Mouse (Mus musculus) heart, embryonic 16.5 days (tissue): ENCODE results near the gene Marcks. TPM values are rescaled to one million over a fixed set of nuclear protein-coding genes. Genes with fewer than 3 reads are reported as not detected.

Experiments
- ATAC-seq: fragments of 200-750 bp; cut with Nextera tagmentation; replicated peaks from 2 replicates; pipeline ENCODE4 v1.8.0; 2017; ENCODE audit warnings: moderate number of reproducible peaks; ENCODE audit not compliant: insufficient read depth, low FRiP score; ENCODE audit errors: extremely low read depth
- H3K27ac ChIP-seq: fragments of 300-500 bp; sonication (generic); 2 replicates; pipeline ENCODE4 v1.5.1; 2014; ENCODE audit warnings: mild to moderate bottlenecking, low read length, control low read depth, moderate library complexity
- H3K27me3 ChIP-seq: fragments of 300-500 bp; sonication (generic); 2 replicates; pipeline ENCODE4 v1.6.1; 2014; ENCODE audit warnings: low read length, mixed read lengths; ENCODE audit not compliant: control insufficient read depth, insufficient read depth
- H3K36me3 ChIP-seq: fragments of 300-500 bp; sonication (generic); 2 replicates; pipeline ENCODE4 v1.6.1; 2014; ENCODE audit not compliant: control insufficient read depth, insufficient read depth
- H3K4me1 ChIP-seq: fragments of 300-500 bp; sonication (generic); 2 replicates; pipeline ENCODE4 v1.6.1; 2014; ENCODE audit warnings: low read length, mixed read lengths; ENCODE audit not compliant: control insufficient read depth, insufficient read depth
- H3K4me2 ChIP-seq: fragments of 300-500 bp; sonication (generic); 2 replicates; pipeline ENCODE4 v1.6.1; 2014; ENCODE audit warnings: low read depth, mild to moderate bottlenecking, control low read depth, low read length
- H3K4me3 ChIP-seq: fragments of 300-500 bp; sonication (generic); 2 replicates; pipeline ENCODE4 v1.5.1; 2014; ENCODE audit warnings: mild to moderate bottlenecking, control low read depth, low read length
- H3K9ac ChIP-seq: fragments of 300-500 bp; sonication (generic); 2 replicates; pipeline ENCODE4 v1.6.1; 2014; ENCODE audit warnings: low read length, control low read depth
- H3K9me3 ChIP-seq: fragments of 300-500 bp; sonication (generic); replicated peaks from 2 replicates; pipeline ENCODE4 v1.6.1; 2016; ENCODE audit warnings: low read length; ENCODE audit not compliant: control insufficient read depth
- WGBS: fragments of 180-500 bp; shearing (Covaris S2); extraction: QIAGEN DNeasy Blood & Tissue Kit; methylation state at CpG from one replicate; pipeline ENCODE4 v1.1.7; 2014; 5-methylcytosine and 5-hydroxymethylcytosine counted together
- polyA plus RNA-seq: library from polyadenylated mRNA; unstranded; fragments of >200 nt; fragmentation: Nextera tagmentation; extraction: Ambion mirVana; gene quantifications from 2 replicates; pipeline ENCODE4 v1.2.1, GENCODE M21; 2015

Marcks gene
- polyA plus RNA-seq, 1 experiment from 2014 or later: 37.6 TPM

- Histone ChIP-seq H3K4me3 (no peak overlapping the region), H3K9me3 (0 out of 2 replicates have a peak, but pooled peaks cover 2% of the 10 kb centered on the region), H3K4me1 (no peaks in the 10 kb centered on the region), H3K27me3 (no peaks in the 10 kb centered on the region), H3K36me3 (no peaks in the 10 kb centered on the region), H3K4me2 (no peak overlapping the region), H3K27ac (no peak overlapping the region), H3K9ac (no peak overlapping the region)
- ATAC-seq: no peak
- WGBS: 42% methylated on average over 1 of the region's 2 CpGs
These were observed 16.4 kb upstream of the Marcks start for GRCm38 (mm10) chr10:37155131-37155530.

GRCm38 (mm10) chr10:37151539-37152271 is 13.0 kb upstream of the Marcks start:
- H3K9ac ChIP-seq: no peak overlapping the region
- H3K4me3 ChIP-seq: no peak overlapping the region
- 87% methylated on average over 7 of the region's 7 CpGs for WGBS
- H3K9me3 ChIP-seq: 0 out of 2 replicates have a peak, but pooled peaks cover under 1% of the 10 kb centered on the region
- H3K4me1 ChIP-seq: no peaks in the 10 kb centered on the region
- ATAC-seq: no peak
- no peak overlapping the region for H3K4me2 ChIP-seq
- no peaks in the 10 kb centered on the region for H3K36me3 ChIP-seq
- H3K27ac ChIP-seq: no peak overlapping the region
- no peaks in the 10 kb centered on the region for H3K27me3 ChIP-seq

GRCm38 (mm10) chr10:37148016-37148415 is 9.3 kb upstream of the Marcks start:
- WGBS: 64% methylated on average over 3 of the region's 3 CpGs

GRCm38 (mm10) chr10:37145456-37145855 is 6.7 kb upstream of the Marcks start:
- Histone ChIP-seq H3K9me3 (no peaks in the 10 kb centered on the region), H3K4me2 (no peak overlapping the region), H3K27me3 (no peaks in the 10 kb centered on the region), H3K4me3 (no peak overlapping the region), H3K27ac (no peak overlapping the region), H3K9ac (no peak overlapping the region), H3K4me1 (no peaks in the 10 kb centered on the region; the same call in 1 of the 2 replicates), H3K36me3 (no peaks in the 10 kb centered on the region)
- 70% methylated on average over 1 of the region's 1 CpGs for WGBS
- ATAC-seq: no peak

More at GRCm38 (mm10) chr10:37148016-37148415, 9.3 kb upstream of the Marcks start:
- Histone ChIP-seq H3K27me3 (no peaks in the 10 kb centered on the region), H3K9me3 (no peaks in the 10 kb centered on the region), H3K36me3 (no peaks in the 10 kb centered on the region), H3K4me3 (no peak overlapping the region), H3K4me2 (no peak overlapping the region), H3K4me1 (no peaks in the 10 kb centered on the region), H3K27ac (no peak overlapping the region), H3K9ac (no peak overlapping the region)
- ATAC-seq: no peak

GRCm38 (mm10) chr10:37141621-37142020 is 2.9 kb upstream of the Marcks start:
- peak overlapping the region; percentile 98 for H3K27ac ChIP-seq
- peak overlapping the region; percentile 99 for H3K4me3 ChIP-seq
- no peaks in the 10 kb centered on the region for H3K9me3 ChIP-seq
- no peaks in the 10 kb centered on the region for H3K27me3 ChIP-seq
- ATAC-seq: no peak
- H3K36me3 ChIP-seq: no peaks in the 10 kb centered on the region
- no peaks in the 10 kb centered on the region; the same call in 1 of the 2 replicates for H3K4me1 ChIP-seq
- 66% methylated on average over 4 of the region's 4 CpGs for WGBS
- peak overlapping the region; percentile 97 for H3K4me2 ChIP-seq
- peak overlapping the region; percentile 87 for H3K9ac ChIP-seq

GRCm38 (mm10) chr10:37140736-37141451 is 2.2 kb upstream of the Marcks start:
- Histone ChIP-seq H3K27me3 (no peaks in the 10 kb centered on the region), H3K4me3 (peak overlapping the region; percentile 99), H3K4me2 (peak overlapping the region; percentile 97), H3K4me1 (no peaks in the 10 kb centered on the region; the same call in 1 of the 2 replicates), H3K27ac (peak overlapping the region; percentile 98), H3K36me3 (no peaks in the 10 kb centered on the region), H3K9ac (peak overlapping the region; percentile 87), H3K9me3 (no peaks in the 10 kb centered on the region)
- peak; percentile 83 for ATAC-seq
- WGBS: under 1% methylated on average over 40 of the region's 47 CpGs

GRCm38 (mm10) chr10:37140166-37140735 is 1.5 kb upstream of the Marcks start:
- no peak for ATAC-seq
- under 1% methylated on average over 24 of the region's 24 CpGs for WGBS
- peak overlapping the region; percentile 87 for H3K9ac ChIP-seq

GRCm38 (mm10) chr10:37139443-37140165 is 884 bp upstream of the Marcks start:
- H3K4me1 ChIP-seq: peaks cover 4% of the 10 kb centered on the region
- WGBS: under 1% methylated on average over 26 of the region's 26 CpGs
- peak overlapping the region; percentile 99 for H3K4me3 ChIP-seq
- H3K9ac ChIP-seq: peak overlapping the region; percentile 87
- H3K27me3 ChIP-seq: no peaks in the 10 kb centered on the region
- no peaks in the 10 kb centered on the region for H3K9me3 ChIP-seq
- peak overlapping the region; percentile 98 for H3K27ac ChIP-seq
- H3K4me2 ChIP-seq: peak overlapping the region; percentile 97
- peaks cover 3% of the 10 kb centered on the region; the same call in 1 of the 2 replicates for H3K36me3 ChIP-seq
- no peak for ATAC-seq

More at GRCm38 (mm10) chr10:37140166-37140735, 1.5 kb upstream of the Marcks start:
- H3K27ac ChIP-seq: peak overlapping the region; percentile 98
- no peaks in the 10 kb centered on the region for H3K27me3 ChIP-seq
- H3K36me3 ChIP-seq: no peaks in the 10 kb centered on the region
- no peaks in the 10 kb centered on the region for H3K9me3 ChIP-seq
- H3K4me3 ChIP-seq: peak overlapping the region; percentile 99
- no peaks in the 10 kb centered on the region; the same call in 1 of the 2 replicates for H3K4me1 ChIP-seq
- H3K4me2 ChIP-seq: peak overlapping the region; percentile 97
